Mouse (Mus musculus): ENCODE data around the gene Plekhm3. TPM values are rescaled to one million over a fixed set of nuclear protein-coding genes. Genes with fewer than 3 reads are reported as not detected.

Gene Plekhm3
- total RNA-seq, 2 experiments from 2014 or later = 3.7 to 6.5 TPM

GRCm38 (mm10) chr1:64738180-64738555, 218.5 kb downstream of the Plekhm3 start:
- ATAC-seq (replicated peaks; ENCODE audit: low FRiP score, poor library complexity, severe bottlenecking) = peak; percentile 33

GRCm38 (mm10) chr1:64737502-64738179, 219.0 kb downstream of the Plekhm3 start, which contains the start of gene Fzd5:
TSS of gene Fzd5 (minus strand) at chr1:64737751.
- peak; percentile 86 for ATAC-seq (replicated peaks; ENCODE audit: low FRiP score, poor library complexity, severe bottlenecking)

DNA sequence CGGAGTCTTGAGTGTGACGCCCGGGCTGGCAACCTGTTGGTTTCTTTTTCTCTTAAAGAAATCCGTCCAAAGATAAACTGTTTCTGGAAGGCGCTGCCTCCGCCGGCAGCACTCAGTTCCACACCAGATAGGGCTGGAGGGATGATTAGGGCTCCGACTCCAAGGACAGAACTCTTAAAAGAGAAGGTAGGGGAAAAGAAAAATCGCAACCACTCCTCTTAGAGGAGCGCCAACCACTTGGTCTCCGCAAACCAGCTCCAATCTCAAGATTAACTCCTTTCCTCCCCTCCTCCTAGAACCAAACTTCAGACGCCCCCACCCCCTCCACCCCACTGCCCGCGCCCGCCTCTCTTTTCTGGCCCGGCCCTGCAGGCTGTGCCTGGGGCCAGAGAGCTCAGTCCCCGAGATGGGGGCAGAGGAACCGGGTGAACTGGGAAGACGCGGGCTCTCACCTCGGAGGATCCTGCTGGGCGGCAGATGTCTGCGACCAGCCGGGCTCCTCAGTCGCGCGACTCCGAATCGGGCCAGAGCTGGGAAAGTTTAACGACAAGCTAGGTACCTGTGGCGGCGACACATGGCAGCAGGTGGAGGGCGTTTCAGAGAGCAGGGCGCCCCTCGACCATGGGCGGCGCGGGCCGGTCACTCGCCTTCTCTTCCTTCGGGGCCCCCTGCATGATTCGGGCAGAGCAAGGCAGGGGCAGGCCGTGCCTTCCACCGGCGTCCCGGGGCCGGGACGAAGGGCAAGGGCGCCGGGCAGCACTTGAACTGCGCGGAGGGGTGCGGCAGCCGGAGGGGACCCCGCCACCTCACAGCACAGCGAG, 219.7 kb downstream of the Plekhm3 start:
- ATAC-seq (replicated peaks; ENCODE audit: low FRiP score, poor library complexity, severe bottlenecking) = no peak

Other genes with a start within 250 kb of the Plekhm3 start
- 2.7 and 5.0 TPM in 2 replicates for gene Fzd5, start 219.1 kb downstream of the Plekhm3 start, total RNA-seq (2015; ENCODE audit: low replicate concordance)
- gene Fzd5, start 219.1 kb downstream of the Plekhm3 start, total RNA-seq (2017; ENCODE audit: low replicate concordance) = 4.3 and 5.4 TPM in 2 replicates
- not detected in 2 replicates for gene Akr1cl, start 75.9 kb upstream of the Plekhm3 start, total RNA-seq (2015; ENCODE audit: low replicate concordance)
- not detected in 2 replicates for gene Akr1cl, start 75.9 kb upstream of the Plekhm3 start, total RNA-seq (2017; ENCODE audit: low replicate concordance)
- not detected in 2 replicates for gene Cryge, start 94.3 kb upstream of the Plekhm3 start, total RNA-seq (2015; ENCODE audit: low replicate concordance)
- not detected in 2 replicates for gene Cryge, start 94.3 kb upstream of the Plekhm3 start, total RNA-seq (2017; ENCODE audit: low replicate concordance)
- gene Crygd, start 106.6 kb upstream of the Plekhm3 start, total RNA-seq (2015; ENCODE audit: low replicate concordance) = not detected in 2 replicates
- not detected in 2 replicates for gene Crygd, start 106.6 kb upstream of the Plekhm3 start, total RNA-seq (2017; ENCODE audit: low replicate concordance)
- gene Crygc, start 116.9 kb upstream of the Plekhm3 start, total RNA-seq (2015; ENCODE audit: low replicate concordance) = not detected in 2 replicates
- gene Crygc, start 116.9 kb upstream of the Plekhm3 start, total RNA-seq (2017; ENCODE audit: low replicate concordance) = not detected in 2 replicates
- not detected in 2 replicates for gene Crygb, start 125.5 kb upstream of the Plekhm3 start, total RNA-seq (2015; ENCODE audit: low replicate concordance)
- gene Crygb, start 125.5 kb upstream of the Plekhm3 start, total RNA-seq (2017; ENCODE audit: low replicate concordance) = not detected in 2 replicates
- not detected in 2 replicates for gene Cryga, start 146.5 kb upstream of the Plekhm3 start, total RNA-seq (2015; ENCODE audit: low replicate concordance)
- not detected in 2 replicates for gene Cryga, start 146.5 kb upstream of the Plekhm3 start, total RNA-seq (2017; ENCODE audit: low replicate concordance)
- gene Gm28845, start 162.7 kb upstream of the Plekhm3 start, total RNA-seq (2015; ENCODE audit: low replicate concordance) = not detected in 2 replicates
- 1.3 TPM in 1 of 2 replicates, not detected in the other for gene Gm28845, start 162.7 kb upstream of the Plekhm3 start, total RNA-seq (2017; ENCODE audit: low replicate concordance)
- 1.7 TPM in 1 of 2 replicates, not detected in the other for gene D630023F18Rik, start 166.4 kb upstream of the Plekhm3 start, total RNA-seq (2015; ENCODE audit: low replicate concordance)
- not detected in 2 replicates for gene D630023F18Rik, start 166.4 kb upstream of the Plekhm3 start, total RNA-seq (2017; ENCODE audit: low replicate concordance)
- 22.4 and 30.6 TPM in 2 replicates for gene Idh1, start 229.7 kb upstream of the Plekhm3 start, total RNA-seq (2015; ENCODE audit: low replicate concordance)
- gene Idh1, start 229.7 kb upstream of the Plekhm3 start, total RNA-seq (2017; ENCODE audit: low replicate concordance) = 37.5 and 40.2 TPM in 2 replicates
- 9.4 and 12.5 TPM in 2 replicates for gene Pikfyve, start 229.9 kb upstream of the Plekhm3 start, total RNA-seq (2015; ENCODE audit: low replicate concordance)
- gene Pikfyve, start 229.9 kb upstream of the Plekhm3 start, total RNA-seq (2017; ENCODE audit: low replicate concordance) = 11.0 and 14.8 TPM in 2 replicates